Mouse (Mus musculus) neutrophil, adult 83 days (primary cell): Measurements from ENCODE around the gene Inhbc. TPM values are rescaled to one million over a fixed set of nuclear protein-coding genes. Genes with fewer than 3 reads are reported as not detected.

Experiments used
- total RNA-seq, 2 experiments: library from RNA; stranded (reverse); gene quantifications; one replicate each; pipeline ENCODE4 v1.2.4; 2023

Inhbc gene
- not detected for total RNA-seq

DNA sequence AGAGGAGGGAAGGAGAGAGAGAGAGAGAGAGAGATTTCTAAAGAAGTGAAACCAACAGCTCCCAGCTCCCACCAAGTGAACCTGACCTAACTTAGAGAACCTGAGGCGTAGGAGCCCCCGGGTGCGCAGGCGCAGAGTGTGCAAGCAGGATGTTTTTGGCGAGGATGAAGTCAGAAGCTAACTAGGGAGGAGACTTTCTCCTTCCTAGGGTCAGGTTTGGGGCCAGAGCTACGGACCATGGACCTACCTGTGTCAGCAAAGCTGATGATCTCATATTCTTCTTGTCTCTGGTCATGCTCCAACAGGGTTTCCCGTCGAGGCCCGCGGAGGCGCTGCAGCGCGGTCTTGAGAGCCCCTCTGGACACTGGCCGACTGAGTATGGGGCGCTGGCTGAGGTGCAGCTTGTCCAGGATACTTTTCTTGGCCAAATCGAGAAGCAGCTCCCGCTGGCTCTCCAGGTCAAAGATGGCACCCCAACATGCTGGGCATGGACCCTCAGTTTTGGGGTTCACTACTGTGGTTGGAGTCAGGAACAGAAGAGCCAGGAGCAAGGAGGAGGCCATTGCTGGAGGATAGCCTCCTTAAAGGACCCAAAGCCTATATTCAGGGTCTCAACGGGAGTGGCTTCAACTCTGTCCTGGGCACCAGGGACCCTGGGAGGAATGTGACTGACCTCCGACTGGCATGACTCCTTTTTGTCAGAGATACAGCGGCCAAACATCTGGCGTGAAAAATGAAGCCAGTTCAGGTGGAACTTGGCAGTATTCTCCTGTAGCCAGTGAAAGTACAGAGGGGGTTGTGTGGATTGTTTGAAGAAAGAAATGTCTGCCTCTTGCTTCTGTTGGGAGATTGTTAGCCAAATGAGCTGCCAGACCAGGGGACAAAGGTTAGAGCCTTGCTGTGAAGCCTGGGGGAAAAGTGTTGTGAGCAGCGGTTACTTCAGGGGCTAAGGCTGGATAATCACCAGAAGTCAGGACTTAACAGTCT is at the start of gene Inhbc:
Gene Inhbc, minus strand, starts transcription at position 598 of the 987 bp plus-strand sequence.

GRCm38 (mm10) chr10:127380251-127380691 is 10.0 kb upstream of the Inhbc start, which contains the start of gene R3hdm2:
Gene R3hdm2, plus strand, starts transcription at chr10:127380327.

GRCm38 (mm10) chr10:127353909-127354895 is 16.0 kb downstream of the Inhbc start, which contains the start of gene Inhbe:
Gene Inhbe, minus strand, starts transcription at chr10:127354411.

GRCm38 (mm10) chr10:127341891-127342639 is 28.2 kb downstream of the Inhbc start, which contains the start of gene Gli1:
Gene Gli1, minus strand, starts transcription at chr10:127341974.

GRCm38 (mm10) chr10:127321621-127322020 is 48.6 kb downstream of the Inhbc start, which contains the start of gene Arhgap9:
Gene Arhgap9, plus strand, starts transcription at chr10:127321964.

GRCm38 (mm10) chr10:127311476-127312355 is 58.5 kb downstream of the Inhbc start, which contains the start of gene Mars:
Gene Mars, minus strand, starts transcription at chr10:127311786.

Other genes with a start within 250 kb of the Inhbc start
- gene Os9, start 249.3 kb downstream of the Inhbc start, total RNA-seq = 100 to 1,000 TPM; 102 to 103 TPM
- gene B4galnt1, start 205.2 kb downstream of the Inhbc start, total RNA-seq = 100 to 1,000 TPM in 1 of 2 experiments, 10 to 100 TPM in 1; 99.0 to 106 TPM
- not detected for gene Slc26a10, start 189.8 kb downstream of the Inhbc start, total RNA-seq
- gene Arhgef25, start 180.3 kb downstream of the Inhbc start, total RNA-seq = 1 to 10 TPM; 1.1 to 1.6 TPM
- gene Dtx3, start 174.7 kb downstream of the Inhbc start, total RNA-seq = 10 to 100 TPM; 15.9 to 19.5 TPM
- gene Pip4k2c, start 158.8 kb downstream of the Inhbc start, total RNA-seq = 10 to 100 TPM; 24.4 to 25.8 TPM
- gene Kif5a, start 107.1 kb downstream of the Inhbc start, total RNA-seq = under 1 TPM; 0.22 to 0.42 TPM
- 100 to 1,000 TPM in 1 of 2 experiments, 10 to 100 TPM in 1; 98.1 to 101 TPM for gene Dctn2, start 104.1 kb downstream of the Inhbc start, total RNA-seq
- gene Mbd6, start 81.4 kb downstream of the Inhbc start, total RNA-seq = 100 to 1,000 TPM; 134 to 135 TPM
- gene Mars, start 58.6 kb downstream of the Inhbc start, total RNA-seq = 10 to 100 TPM; 41.3 to 47.4 TPM
- gene Arhgap9, start 48.5 kb downstream of the Inhbc start, total RNA-seq = 100 to 1,000 TPM; 240 to 263 TPM
- gene Gli1, start 28.5 kb downstream of the Inhbc start, total RNA-seq = not detected
- not detected for gene Inhbe, start 16.0 kb downstream of the Inhbc start, total RNA-seq
- 10 to 100 TPM; 91.2 to 93.7 TPM for gene R3hdm2, start 9.9 kb upstream of the Inhbc start, total RNA-seq
- 1 to 10 TPM; 2.0 to 2.4 TPM for gene Stac3, start 131.3 kb upstream of the Inhbc start, total RNA-seq
- not detected for gene Ndufa4l2, start 144.5 kb upstream of the Inhbc start, total RNA-seq
- 10 to 100 TPM; 27.5 to 27.6 TPM for gene Shmt2, start 152.0 kb upstream of the Inhbc start, total RNA-seq
- not detected for gene Nxph4, start 164.1 kb upstream of the Inhbc start, total RNA-seq